Mouse (Mus musculus): ENCODE measurements around the gene Gm49776. TPM values are rescaled to one million over a fixed set of nuclear protein-coding genes. Genes with fewer than 3 reads are reported as not detected.

The Gm49776 gene
- polyA plus RNA-seq, 1 experiment from 2014 or later = 0.67 TPM

GRCm38 (mm10) chr16:18236676-18237501, 21.2 kb downstream of the Gm49776 start:
- Histone ChIP-seq H3K9ac (ENCODE audit: low read length) (no peak overlapping the region; the same call in 1 of the 2 replicates), H3K4me2 (replicated peaks; ENCODE audit: low read depth) (no peak overlapping the region)
- no peak for ATAC-seq (ENCODE audit: low FRiP score, low TSS enrichment)

GRCm38 (mm10) chr16:18235389-18236065, 22.6 kb downstream of the Gm49776 start:
- ATAC-seq (ENCODE audit: low FRiP score, low TSS enrichment) = peak; percentile 66
- 1% methylated on average over 19 of the region's 19 CpGs for WGBS
- DNase-seq (ENCODE audit: low spot score) = peak; percentile 57

More at GRCm38 (mm10) chr16:18236676-18237501, 21.2 kb downstream of the Gm49776 start:
- Histone ChIP-seq H3K4me3 (ENCODE audit: low read depth, low read length) (no peak overlapping the region), H3K27ac (replicated peaks) (peak overlapping the region; percentile 40), H3K27me3 (ENCODE audit: control insufficient read depth, insufficient read depth, low read length) (no peaks in the 10 kb centered on the region), H3K36me3 (ENCODE audit: control insufficient read depth, insufficient read depth, low read length) (peaks cover 11% of the 10 kb centered on the region; the same call in 1 of the 2 replicates), H3K9me3 (ENCODE audit: control insufficient read depth, low read length) (no peaks in the 10 kb centered on the region), H3K4me1 (replicated peaks; ENCODE audit: control insufficient read depth, insufficient read depth) (0 out of 2 replicates have a peak, but pooled peaks cover 4% of the 10 kb centered on the region)
- 58% methylated on average over 7 of the region's 7 CpGs for WGBS
- TF ChIP-seq CTCF (IDR thresholded peaks at IDR 0.05; ENCODE audit: low read depth) = no peak
- no peak for TF ChIP-seq EP300 (optimal IDR thresholded peaks at IDR 0.05)
- no peak for DNase-seq (ENCODE audit: low spot score)

GRCm38 (mm10) chr16:18234671-18235388, 23.3 kb downstream of the Gm49776 start, which contains the start of gene Zdhhc8:
TSS of gene Zdhhc8 (minus strand) at chr16:18235136.
- no peaks in the 10 kb centered on the region for H3K27me3 ChIP-seq (ENCODE audit: control insufficient read depth, insufficient read depth, low read length)
- no peaks in the 10 kb centered on the region for H3K9me3 ChIP-seq (ENCODE audit: control insufficient read depth, low read length)
- ATAC-seq (ENCODE audit: low FRiP score, low TSS enrichment) (peak; percentile 72), DNase-seq (ENCODE audit: low spot score) (peak; percentile 75)
- WGBS = under 1% methylated on average over 62 of the region's 79 CpGs
- 0 out of 2 replicates have a peak, but pooled peaks cover 5% of the 10 kb centered on the region for H3K36me3 ChIP-seq (ENCODE audit: control insufficient read depth, insufficient read depth, low read length)
- peak within 1 kb of the TSS; percentile 70 for H3K4me3 ChIP-seq (ENCODE audit: low read depth, low read length)
- TF ChIP-seq EP300 (optimal IDR thresholded peaks at IDR 0.05) (no peak), CTCF (IDR thresholded peaks at IDR 0.05; ENCODE audit: low read depth) (no peak)
- H3K4me2 ChIP-seq (replicated peaks; ENCODE audit: low read depth) = peak within 1 kb of the TSS; percentile 81
- H3K27ac ChIP-seq (replicated peaks) = peak within 1 kb of the TSS; percentile 86
- H3K4me1 ChIP-seq (replicated peaks; ENCODE audit: control insufficient read depth, insufficient read depth) = 0 out of 2 replicates have a peak, but pooled peaks cover 4% of the 10 kb centered on the region
- H3K9ac ChIP-seq (ENCODE audit: low read length) = peak within 1 kb of the TSS; percentile 82

More at GRCm38 (mm10) chr16:18235389-18236065, 22.6 kb downstream of the Gm49776 start:
- Histone ChIP-seq H3K4me2 (replicated peaks; ENCODE audit: low read depth) (peak overlapping the region; percentile 81), H3K4me1 (replicated peaks; ENCODE audit: control insufficient read depth, insufficient read depth) (0 out of 2 replicates have a peak, but pooled peaks cover 4% of the 10 kb centered on the region), H3K4me3 (ENCODE audit: low read depth, low read length) (peak overlapping the region; percentile 70), H3K9ac (ENCODE audit: low read length) (peak overlapping the region; percentile 82), H3K27ac (replicated peaks) (peak overlapping the region; percentile 86), H3K36me3 (ENCODE audit: control insufficient read depth, insufficient read depth, low read length) (peaks cover 8% of the 10 kb centered on the region; the same call in 1 of the 2 replicates), H3K27me3 (ENCODE audit: control insufficient read depth, insufficient read depth, low read length) (no peaks in the 10 kb centered on the region), H3K9me3 (ENCODE audit: control insufficient read depth, low read length) (no peaks in the 10 kb centered on the region)
- TF ChIP-seq EP300 (optimal IDR thresholded peaks at IDR 0.05) (no peak), CTCF (IDR thresholded peaks at IDR 0.05; ENCODE audit: low read depth) (no peak)

GRCm38 (mm10) chr16:18233919-18234670, 24.0 kb downstream of the Gm49776 start:
- no peaks in the 10 kb centered on the region for H3K9me3 ChIP-seq (ENCODE audit: control insufficient read depth, low read length)
- 0 out of 2 replicates have a peak, but pooled peaks cover 4% of the 10 kb centered on the region for H3K4me1 ChIP-seq (replicated peaks; ENCODE audit: control insufficient read depth, insufficient read depth)
- H3K36me3 ChIP-seq (ENCODE audit: control insufficient read depth, insufficient read depth, low read length) = 0 out of 2 replicates have a peak, but pooled peaks cover under 1% of the 10 kb centered on the region
- H3K27me3 ChIP-seq (ENCODE audit: control insufficient read depth, insufficient read depth, low read length) = no peaks in the 10 kb centered on the region
- H3K9ac ChIP-seq (ENCODE audit: low read length) = peak overlapping the region; percentile 82
- TF ChIP-seq EP300 (optimal IDR thresholded peaks at IDR 0.05) (no peak), CTCF (IDR thresholded peaks at IDR 0.05; ENCODE audit: low read depth) (no peak)
- ATAC-seq (ENCODE audit: low FRiP score, low TSS enrichment) = 0 out of 2 replicates have a peak, but pooled peaks have one; percentile 24
- DNase-seq (ENCODE audit: low spot score) = peak; percentile 38
- WGBS = 8% methylated on average over 13 of the region's 13 CpGs
- H3K4me3 ChIP-seq (ENCODE audit: low read depth, low read length) = peak overlapping the region; percentile 70
- H3K27ac ChIP-seq (replicated peaks) = peak overlapping the region; percentile 86
- H3K4me2 ChIP-seq (replicated peaks; ENCODE audit: low read depth) = peak overlapping the region; percentile 81

- TF ChIP-seq EP300 (optimal IDR thresholded peaks at IDR 0.05) = no peak
- no peak for TF ChIP-seq CTCF (IDR thresholded peaks at IDR 0.05; ENCODE audit: low read depth)
- no peak for DNase-seq (ENCODE audit: low spot score)
- Histone ChIP-seq H3K27me3 (ENCODE audit: control insufficient read depth, insufficient read depth, low read length) (no peaks in the 10 kb centered on the region), H3K4me1 (replicated peaks; ENCODE audit: control insufficient read depth, insufficient read depth) (0 out of 2 replicates have a peak, but pooled peaks cover 4% of the 10 kb centered on the region), H3K4me2 (replicated peaks; ENCODE audit: low read depth) (no peak overlapping the region), H3K4me3 (ENCODE audit: low read depth, low read length) (no peak overlapping the region), H3K36me3 (ENCODE audit: control insufficient read depth, insufficient read depth, low read length) (no peaks in the 10 kb centered on the region; the same call in 1 of the 2 replicates), H3K9me3 (ENCODE audit: control insufficient read depth, low read length) (no peaks in the 10 kb centered on the region), H3K9ac (ENCODE audit: low read length) (0 out of 2 replicates have a peak overlapping the region, but pooled peaks have one; percentile 13), H3K27ac (replicated peaks) (no peak overlapping the region)
- no peak for ATAC-seq (ENCODE audit: low FRiP score, low TSS enrichment)
- 28% methylated on average over 1 of the region's 1 CpGs for WGBS
Observed at GRCm38 (mm10) chr16:18233451-18233850, 24.7 kb downstream of the Gm49776 start.

Measured in stomach, postnatal 0 days (tissue).